Mouse (Mus musculus) spleen, postnatal 36 days (tissue): ENCODE data around the gene Tcirg1.
A peak's percentile ranks its signal among the peaks of the same experiment; 100 is the strongest.

Experiments used
- DNase-seq, 2 experiments: peaks; one replicate each; pipeline ENCODE4 v3.0.0; 2022; ENCODE audit warnings: low spot score in 2 of 2, mixed read lengths in 1 of 2

Gene Tcirg1

DNA sequence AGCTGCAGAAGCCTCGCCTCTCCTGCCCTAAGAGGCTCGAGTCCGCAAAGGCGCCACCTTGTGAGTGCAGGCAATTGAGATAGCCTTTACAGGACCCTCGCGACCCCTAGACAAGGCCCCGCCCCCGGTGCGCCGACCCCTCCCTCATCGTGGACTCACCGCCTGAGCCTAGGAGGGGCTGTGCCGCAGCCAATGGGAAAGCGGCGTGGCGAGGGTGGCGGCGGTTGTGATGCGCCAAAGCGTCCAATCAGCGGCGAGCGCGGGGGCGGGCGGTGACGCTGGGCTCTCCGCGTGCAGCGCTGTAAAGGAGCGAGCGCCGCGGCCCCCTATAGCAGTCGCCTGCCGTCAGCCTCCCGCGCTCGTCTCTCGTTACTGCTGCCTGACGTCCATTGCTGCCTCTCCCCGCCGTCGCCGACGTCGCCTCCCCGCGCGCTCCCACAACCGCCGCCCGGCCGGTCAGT is 55.4 kb downstream of the Tcirg1 start, which contains the start of gene Chka:
TSS of gene Chka (plus strand) at position 272 of the 461 bp plus-strand sequence.
- peak; percentile 96 to 97 for DNase-seq

DNA sequence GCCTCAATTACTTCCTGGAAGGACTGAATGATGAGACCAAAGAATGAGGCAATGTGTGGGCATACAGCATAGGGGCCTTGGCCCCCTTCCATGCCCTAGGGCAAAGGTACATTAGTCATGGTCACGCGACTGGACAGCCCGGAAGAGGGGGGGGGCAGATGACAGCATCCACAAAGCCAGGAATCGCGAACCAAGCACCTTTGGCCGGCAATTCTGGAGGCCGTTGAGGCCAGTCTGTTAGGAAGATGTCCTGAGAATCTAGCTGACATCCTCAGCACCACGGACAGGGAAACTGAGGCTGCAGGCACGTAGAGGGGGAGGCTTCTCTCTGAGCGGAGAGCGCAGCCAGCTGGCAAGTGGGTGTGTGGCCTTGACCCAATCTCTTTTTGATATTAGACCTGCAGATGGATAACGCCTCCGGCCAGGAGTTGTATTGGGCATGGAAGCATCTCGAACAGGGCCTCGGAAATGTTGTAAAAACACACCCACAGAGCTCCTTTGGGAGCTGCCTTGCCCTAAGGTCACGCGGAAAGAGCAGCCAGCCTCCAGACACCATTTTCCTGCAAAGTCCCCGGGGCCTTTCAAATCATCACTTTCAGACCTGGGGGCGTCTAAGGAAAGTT is 56.0 kb downstream of the Tcirg1 start:
- no peak for DNase-seq

DNA sequence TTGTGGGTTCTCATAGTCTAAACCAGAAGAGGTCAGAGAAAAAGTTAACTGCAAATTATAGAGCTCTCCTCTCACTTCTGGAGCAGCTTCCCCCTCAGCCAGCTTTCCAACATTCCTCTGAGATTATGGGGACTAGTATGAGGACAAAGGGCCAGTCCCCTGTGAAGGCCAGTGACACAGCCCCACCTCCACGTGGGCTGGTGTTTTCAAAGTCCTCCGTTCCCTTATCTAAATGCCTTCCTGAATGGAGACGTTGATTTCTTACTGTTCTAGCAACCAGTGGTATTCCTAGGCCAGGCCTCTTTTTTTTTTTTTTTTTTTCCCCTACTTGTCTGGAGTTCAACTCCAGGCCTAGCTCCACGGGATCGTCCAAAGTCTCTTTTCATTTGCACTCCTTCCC is 56.9 kb downstream of the Tcirg1 start:
- DNase-seq, result no peak

DNA sequence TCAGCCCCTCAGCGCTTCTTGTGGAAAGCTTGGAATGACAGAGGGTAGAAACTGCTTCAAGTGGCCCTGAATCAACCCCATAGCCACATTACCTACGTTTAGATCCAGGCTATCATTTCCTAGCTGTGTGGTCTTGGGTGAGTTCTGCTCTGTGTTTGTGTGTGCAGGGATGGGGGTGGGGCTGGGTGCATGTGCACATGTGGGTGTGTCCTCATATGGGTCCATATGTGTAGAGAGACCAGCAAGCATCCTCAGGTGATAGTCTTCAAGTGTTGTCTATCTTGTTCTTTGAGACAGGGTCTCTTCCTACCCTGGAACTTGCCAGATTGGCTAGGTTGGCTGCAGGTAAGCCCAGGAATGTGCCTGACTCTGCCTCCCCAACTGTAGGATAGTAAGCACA is 57.7 kb downstream of the Tcirg1 start:
- DNase-seq, result no peak

DNA sequence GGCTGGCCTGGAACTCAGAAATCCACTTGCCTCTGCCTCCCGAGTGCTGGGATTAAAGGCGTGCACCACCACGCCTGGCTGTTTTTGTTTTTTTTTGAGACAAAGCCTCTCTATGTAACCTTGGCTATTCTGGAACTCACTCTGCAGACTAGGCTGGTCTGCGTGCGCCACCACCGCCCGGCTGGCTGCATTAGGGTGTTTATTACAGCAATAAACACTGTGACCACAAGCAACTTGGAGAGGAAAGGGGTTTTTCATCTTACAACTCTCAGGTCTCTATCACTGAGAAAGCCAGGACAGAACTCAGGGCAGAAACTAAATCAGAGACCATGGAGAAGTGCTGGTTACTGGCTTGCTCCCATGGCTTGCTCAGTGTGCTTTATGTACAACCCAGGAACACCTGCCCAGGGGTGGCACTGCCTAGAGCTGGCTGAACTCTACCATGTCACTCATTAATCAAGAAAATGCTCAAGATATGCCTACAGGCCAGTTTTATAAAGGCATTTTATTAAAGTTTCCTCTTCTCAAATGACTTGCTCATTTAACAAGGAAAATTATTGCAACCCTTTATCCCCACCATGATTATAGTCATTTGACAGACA is 58.6 kb downstream of the Tcirg1 start:
- no peak for DNase-seq

DNA sequence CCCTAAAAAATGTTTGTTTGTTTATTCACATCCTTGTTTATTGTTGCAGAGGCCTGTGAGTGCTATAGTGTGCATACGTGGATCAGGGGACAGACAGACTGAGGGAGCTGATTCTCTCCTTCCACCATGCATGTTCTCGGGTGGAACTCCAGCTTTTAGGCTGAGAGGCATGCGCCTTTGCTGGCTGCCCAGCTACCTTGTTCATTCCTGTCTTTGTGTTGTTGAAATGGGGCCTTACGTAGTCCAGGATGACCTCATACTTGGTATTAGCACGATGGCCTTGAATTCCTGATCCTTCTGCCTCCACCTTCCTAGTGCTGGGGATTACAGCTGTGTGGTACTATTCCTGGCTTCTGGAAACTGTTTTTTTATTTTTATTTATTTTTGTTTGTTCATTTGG is 59.2 kb downstream of the Tcirg1 start:
- DNase-seq, result no peak

DNA sequence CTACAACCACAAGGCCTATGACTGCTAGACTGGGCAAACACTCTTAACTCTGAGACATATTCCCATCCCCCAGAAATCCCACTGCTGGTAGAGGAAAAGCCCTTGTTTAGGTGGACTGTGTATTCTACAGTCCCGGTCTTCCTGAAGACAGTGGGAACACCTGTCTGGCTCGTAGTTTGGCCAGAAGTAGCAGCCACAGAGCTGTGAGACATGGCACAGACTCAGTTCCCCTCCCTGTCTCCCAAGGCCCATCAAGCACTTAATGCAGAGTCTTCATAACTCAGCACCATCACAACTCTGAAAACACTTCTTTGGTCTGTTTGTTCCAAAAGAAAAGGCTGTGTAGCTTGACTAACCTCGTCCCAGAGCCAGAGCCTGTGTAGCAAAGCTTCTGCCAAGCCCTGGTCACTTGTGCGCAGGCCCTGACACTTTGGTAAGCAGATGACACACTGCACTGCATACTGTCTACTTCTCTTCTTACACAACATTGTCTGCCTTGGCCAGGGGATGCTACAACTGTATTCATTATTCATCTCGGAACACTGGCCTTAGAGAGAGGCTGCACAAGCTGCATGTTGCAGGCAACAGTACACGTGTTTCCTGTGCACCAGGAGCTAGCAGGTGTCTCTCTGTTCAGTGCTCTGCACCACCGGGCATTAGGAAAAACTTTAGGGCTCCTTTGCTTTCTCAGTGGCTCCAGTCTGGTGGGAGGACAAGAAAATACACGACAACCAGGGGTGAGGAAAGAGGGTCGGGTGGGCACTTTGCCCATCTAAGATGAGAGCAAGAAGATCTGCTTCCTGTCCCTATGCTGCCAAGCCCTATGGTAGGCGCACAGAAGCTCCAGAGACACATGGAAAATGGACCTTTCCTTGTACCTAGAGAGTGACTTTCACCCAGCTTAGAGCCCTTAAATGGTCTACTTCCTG is 60.0 kb downstream of the Tcirg1 start:
- no peak for DNase-seq
